Mouse (Mus musculus) CH12.LX (cell line): ENCODE measurements around the gene Igfbp3. TPM values are rescaled to one million over a fixed set of nuclear protein-coding genes. Genes with fewer than 3 reads are reported as not detected.

ENCODE experiments used
- DNase-seq: peaks from one replicate; pipeline ENCODE4 v3.0.0-alpha.2; 2013; ENCODE audit errors: extremely low read depth
- H3K27ac ChIP-seq: 2 replicates; pipeline ENCODE4 v1.5.1; 2012; ENCODE audit warnings: low read depth, mild to moderate bottlenecking, control low read depth, moderate library complexity; ENCODE audit not compliant: insufficient read depth
- H3K27me3 ChIP-seq: replicated peaks from 2 replicates; pipeline ENCODE3; 2012; ENCODE audit warnings: inconsistent platforms
- H3K36me3 ChIP-seq, 2 experiments: replicated peaks in 1 of 2; 2 replicates each; pipeline versions ENCODE3 to v1.6.1; 2012; ENCODE audit warnings: inconsistent platforms in 1 of 2, low read length in 1 of 2, mild to moderate bottlenecking in 1 of 2, mixed read lengths in 1 of 2, moderate library complexity in 1 of 2; ENCODE audit not compliant: control insufficient read depth in 1 of 2, insufficient read depth in 1 of 2
- H3K4me1 ChIP-seq, 2 experiments: 2 replicates each; pipeline ENCODE4 v1.6.1; 2012; ENCODE audit warnings: inconsistent platforms in 1 of 2, moderate library complexity in 1 of 2; ENCODE audit not compliant: insufficient read depth in 2 of 2, control insufficient read depth in 1 of 2
- H3K4me2 ChIP-seq: 2 replicates; pipeline ENCODE4 v1.6.1; 2012; ENCODE audit warnings: low read depth, mild to moderate bottlenecking, control low read depth; ENCODE audit not compliant: poor library complexity, insufficient read depth, severe bottlenecking
- H3K4me3 ChIP-seq, 3 experiments: fragments of 150-350 bp in 1 of 3; sonication (generic) in 1 of 3; replicated peaks in 1 of 3; 2 replicates each; pipeline versions ENCODE3 to v1.5.1; 2011 to 2012; ENCODE audit warnings: low read depth in 2 of 3, low read length in 2 of 3, mild to moderate bottlenecking in 2 of 3, moderate library complexity in 2 of 3, control low read depth in 1 of 3, improper control_type of control experiment in 1 of 3, inconsistent platforms in 1 of 3, mixed read lengths in 1 of 3; ENCODE audit not compliant: poor library complexity in 1 of 3
- H3K79me2 ChIP-seq: replicated peaks from 2 replicates; pipeline ENCODE4 v1.6.1; 2012; ENCODE audit warnings: mild to moderate bottlenecking, moderate library complexity; ENCODE audit not compliant: control insufficient read depth, poor library complexity, insufficient read depth, severe bottlenecking; ENCODE audit errors: extremely low read depth
- H3K9ac ChIP-seq: 2 replicates; pipeline ENCODE4 v1.6.1; 2012; ENCODE audit warnings: low read depth, mild to moderate bottlenecking, control low read depth, moderate library complexity; ENCODE audit not compliant: insufficient read depth
- H3K9me3 ChIP-seq: replicated peaks from 2 replicates; pipeline ENCODE3; 2012; ENCODE audit warnings: low read length, inconsistent platforms, mixed read lengths
- CHD1 ChIP-seq: IDR thresholded peaks from 2 replicates; pipeline ENCODE4 v1.6.1; 2012; ENCODE audit warnings: low read depth, low read length, improper control_type of control experiment, inconsistent platforms
- CTCF ChIP-seq, 2 experiments: IDR thresholded peaks in 1 of 2; conservative IDR thresholded peaks in 1 of 2; 2 replicates each; pipeline ENCODE4 v1.5.1; 2011 to 2012; ENCODE audit warnings: low read depth in 2 of 2, low read length in 2 of 2, improper control_type of control experiment in 1 of 2, inconsistent platforms in 1 of 2, mild to moderate bottlenecking in 1 of 2, moderate library complexity in 1 of 2
- E2F4 ChIP-seq: IDR thresholded peaks from 2 replicates; pipeline ENCODE4 v1.6.1; 2011; ENCODE audit warnings: low read depth, low read length, improper control_type of control experiment; ENCODE audit not compliant: insufficient replicate concordance
- HCFC1 ChIP-seq: IDR thresholded peaks from 2 replicates; pipeline ENCODE4 v1.6.1; 2012; ENCODE audit warnings: low read depth, mild to moderate bottlenecking, inconsistent platforms, low read length, improper control_type of control experiment
- IRF4 ChIP-seq: IDR thresholded peaks from 2 replicates; pipeline ENCODE4 v1.6.1; 2014; ENCODE audit warnings: low read depth, mild to moderate bottlenecking, inconsistent platforms, low read length, improper control_type of control experiment
- JUN ChIP-seq: IDR thresholded peaks from 2 replicates; pipeline ENCODE4 v1.6.1; 2011; ENCODE audit warnings: low read depth, mild to moderate bottlenecking, low read length, improper control_type of control experiment, moderate library complexity; ENCODE audit not compliant: insufficient read depth
- JUND ChIP-seq: conservative IDR thresholded peaks from 2 replicates; pipeline ENCODE4 v1.6.1; 2011; ENCODE audit warnings: low read depth, low read length, improper control_type of control experiment
- KAT2A ChIP-seq: IDR thresholded peaks from 2 replicates; pipeline ENCODE4 v1.6.1; 2012; ENCODE audit warnings: low read length, improper control_type of control experiment, inconsistent platforms; ENCODE audit not compliant: insufficient replicate concordance
- MAZ ChIP-seq: IDR thresholded peaks from 2 replicates; pipeline ENCODE4 v1.6.1; 2012; ENCODE audit warnings: low read depth, mild to moderate bottlenecking, inconsistent platforms, low read length, improper control_type of control experiment, moderate library complexity
- MYC ChIP-seq: IDR thresholded peaks from 2 replicates; pipeline ENCODE4 v1.6.1; 2011; ENCODE audit warnings: low read depth, mild to moderate bottlenecking, improper control_type of control experiment, low read length
- NELFE ChIP-seq: IDR thresholded peaks from 2 replicates; pipeline ENCODE4 v1.6.1; 2011; ENCODE audit warnings: low read depth, low read length, improper control_type of control experiment
- NRF1 ChIP-seq: IDR thresholded peaks from 2 replicates; pipeline ENCODE4 v1.6.1; 2014; ENCODE audit warnings: low read depth, mild to moderate bottlenecking, inconsistent platforms, low read length, improper control_type of control experiment, moderate library complexity
- PAX5 ChIP-seq: IDR thresholded peaks from 2 replicates; pipeline ENCODE4 v1.6.1; 2012; ENCODE audit warnings: low read length, inconsistent platforms, mixed read lengths
- POLR2A ChIP-seq: IDR thresholded peaks from 2 replicates; pipeline ENCODE4 v1.6.1; 2011; ENCODE audit warnings: low read depth, mild to moderate bottlenecking, improper control_type of control experiment, low read length
- POLR2AphosphoS2 ChIP-seq: IDR thresholded peaks from 2 replicates; pipeline ENCODE4 v1.6.1; 2011; ENCODE audit warnings: low read depth, low read length, improper control_type of control experiment
- SMC3 ChIP-seq: IDR thresholded peaks from 2 replicates; pipeline ENCODE4 v1.6.1; 2011; ENCODE audit warnings: low read depth, low read length, improper control_type of control experiment
- TBP ChIP-seq: conservative IDR thresholded peaks from 2 replicates; pipeline ENCODE4 v1.6.1; 2011; ENCODE audit warnings: low read depth, low read length, improper control_type of control experiment
- UBTF ChIP-seq: IDR thresholded peaks from 2 replicates; pipeline ENCODE4 v1.6.1; 2012; ENCODE audit warnings: low read depth, mild to moderate bottlenecking, inconsistent platforms, low read length, improper control_type of control experiment, moderate library complexity
- USF2 ChIP-seq: conservative IDR thresholded peaks from 2 replicates; pipeline ENCODE4 v1.6.1; 2011; ENCODE audit warnings: low read depth, low read length, improper control_type of control experiment
- ZC3H11A ChIP-seq: IDR thresholded peaks from 2 replicates; pipeline ENCODE4 v1.6.1; 2012; ENCODE audit warnings: low read depth, mild to moderate bottlenecking, inconsistent platforms, low read length, improper control_type of control experiment
- ZKSCAN1 ChIP-seq: IDR thresholded peaks from 2 replicates; pipeline ENCODE4 v1.6.1; 2012; ENCODE audit warnings: low read depth, inconsistent platforms, low read length, improper control_type of control experiment, borderline replicate concordance
- ZNF384 ChIP-seq: IDR thresholded peaks from 2 replicates; pipeline ENCODE4 v1.6.1; 2012; ENCODE audit warnings: low read depth, low read length, improper control_type of control experiment, inconsistent platforms
- dilution Hi-C: fragments of 300-500 bp; cut with MboI; formaldehyde crosslinking; loops from 2 replicates; pipeline ENCODE4 v1.14.3; 2020; ENCODE audit warnings: low sequenced_read_pairs; ENCODE audit not compliant: extremely low pct_unique_long_range_greater_than_20kb, extremely low pct_ligation_motif_present
- in situ Hi-C: fragments of 300-500 bp; cut with MboI; formaldehyde crosslinking; loops from 3 replicates; pipeline ENCODE4 v1.14.3; 2019; ENCODE audit warnings: low sequenced_read_pairs, low pct_ligation_motif_present, low pct_unique_long_range_greater_than_20kb, mixed read lengths
- polyA plus RNA-seq: library from polyadenylated mRNA; unstranded; fragments of >175 nt; gene quantifications from 2 replicates; pipeline ENCODE4 v1.2.1, GENCODE M21; 2012; ENCODE audit warnings: low read depth; ENCODE audit not compliant: insufficient read length
- total RNA-seq, 2 experiments: library from RNA; depleted of rRNA; stranded (reverse); fragments of 300-350 nt in 1 of 2; fragments of >200 nt in 1 of 2; gene quantifications; 2 replicates each; pipeline ENCODE4 v1.2.3; 2012 to 2014

Gene Igfbp3
- total and polyA plus RNA-seq, 3 experiments, result not detected

- DNase-seq, result no peak
- no peak for TF ChIP-seq POLR2A
- TF ChIP-seq JUND, result no peak
- no peak for TF ChIP-seq UBTF
- TF ChIP-seq JUN, result no peak
- no peak for TF ChIP-seq NELFE
- TF ChIP-seq E2F4, result no peak
- Histone ChIP-seq H3K27ac (no peak overlapping the region), H3K4me1 (no peaks in the 10 kb centered on the region), H3K4me2 (no peak overlapping the region), H3K36me3 (no peaks in the 10 kb centered on the region), H3K9me3 (peaks cover 44% of the 10 kb centered on the region), H3K27me3 (no peaks in the 10 kb centered on the region), H3K9ac (no peak overlapping the region), H3K4me3 (no peak overlapping the region), H3K79me2 (no peaks in the 10 kb centered on the region)
- dilution Hi-C loops (no loop called here), in situ Hi-C loops (no loop called here)
Observed at GRCm38 (mm10) chr11:7230000-7230399, 16.3 kb upstream of the Igfbp3 start.

GRCm38 (mm10) chr11:7228107-7228506, 14.4 kb upstream of the Igfbp3 start:
- Histone ChIP-seq H3K9ac (no peak overlapping the region), H3K36me3 (no peaks in the 10 kb centered on the region), H3K4me2 (no peak overlapping the region), H3K27me3 (no peaks in the 10 kb centered on the region), H3K9me3 (peaks cover 36% of the 10 kb centered on the region), H3K4me3 (no peak overlapping the region), H3K79me2 (no peaks in the 10 kb centered on the region), H3K4me1 (no peaks in the 10 kb centered on the region), H3K27ac (no peak overlapping the region)
- dilution Hi-C loops, result no loop called here
- TF ChIP-seq MAZ, result no peak
- TF ChIP-seq TBP, result no peak
- TF ChIP-seq ZKSCAN1, result no peak
- no peak for TF ChIP-seq HCFC1
- TF ChIP-seq USF2, result no peak
- TF ChIP-seq SMC3, result no peak
- no peak for TF ChIP-seq CHD1
- TF ChIP-seq NRF1, result no peak
- TF ChIP-seq IRF4, result no peak
- no peak for TF ChIP-seq UBTF
- TF ChIP-seq POLR2A, result no peak
- TF ChIP-seq ZC3H11A, result no peak
- TF ChIP-seq MYC, result no peak
- no peak for TF ChIP-seq PAX5
- TF ChIP-seq CTCF (conservative IDR thresholded peaks at IDR 0.05 in 1 of 2, IDR thresholded peaks at IDR 0.05 in 1 of 2; ENCODE audit: low read depth in 2 of 2, low read length in 2 of 2), result no peak
- no peak for TF ChIP-seq ZNF384
- TF ChIP-seq KAT2A, result no peak
- no peak for TF ChIP-seq POLR2AphosphoS2
- in situ Hi-C loops, result no loop called here
- DNase-seq, result no peak
